8 mouse cellular contexts compared by ENCODE assay signal in the genomic region with DNA sequence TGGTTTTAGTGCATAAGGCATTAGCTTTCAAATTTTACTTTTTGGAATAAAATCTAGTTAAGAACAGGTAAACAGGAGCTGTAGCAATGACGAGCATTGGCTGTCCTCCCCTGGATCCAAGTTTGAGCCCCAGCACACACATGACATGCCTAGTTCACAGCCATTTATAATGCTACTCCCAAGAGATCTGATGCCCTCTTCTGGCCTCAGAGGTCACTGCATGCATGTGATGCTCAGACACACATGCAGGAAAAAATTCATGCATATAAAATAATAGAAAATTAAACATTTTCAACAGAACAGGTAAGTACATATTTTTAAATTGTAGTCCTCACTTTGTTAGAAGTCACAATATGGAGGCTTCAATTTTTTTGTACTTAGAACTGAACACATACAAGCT.
DNase-seq lines count a peak whose midpoint lies in the region; ATAC-seq lines count a peak whose summit lies in the region.

No protein-coding gene starts in this region.

- 0 out of 2 replicates have a peak, but pooled peaks have one; percentile 59 for ATAC-seq in monocyte, adult 5-6 weeks (replicated peaks; ENCODE audit: insufficient number of reproducible peaks, low FRiP score, low TSS enrichment, poor library complexity, severe bottlenecking)

- peak; percentile 27 for DNase-seq in gastrocnemius, adult 18-20 months (ENCODE audit: low spot score)
- DNase-seq in gastrocnemius, postnatal 25 days: no peak
- peak; percentile 38 to 59 for DNase-seq in right cerebral cortex, postnatal 10 days (ENCODE audit: low spot score in 2 of 2)
- DNase-seq in right cerebral cortex, postnatal 25 days: no peak
- DNase-seq in cerebellum, adult 9-10 months: peak; percentile 29
- peak; percentile 39 to 83 for DNase-seq in kidney, postnatal 36 days
- DNase-seq in adipocyte (ENCODE audit: low spot score): no peak

Comparison
In these comparisons a context has a peak if more than half of its experiments do, and no peak if none do; other contexts are left out.
1. DNase-seq: peak in gastrocnemius, adult 18-20 months (single experiment), right cerebral cortex, postnatal 10 days (2 of 2), cerebellum, adult 9-10 months (single experiment) and kidney, postnatal 36 days (2 of 2); none in gastrocnemius, postnatal 25 days (single experiment), right cerebral cortex, postnatal 25 days (single experiment) and adipocyte (single experiment).